Mouse (Mus musculus) kidney, embryonic 16.5 days (tissue): ENCODE results near the gene Ccdc144b. TPM values are rescaled to one million over a fixed set of nuclear protein-coding genes. Genes with fewer than 3 reads are reported as not detected.

Source experiments
- ATAC-seq: fragments of 200-750 bp; cut with Nextera tagmentation; 2 replicates; pipeline ENCODE4 v1.8.0; 2017; ENCODE audit warnings: moderate TSS enrichment; ENCODE audit not compliant: low FRiP score, low TSS enrichment
- H3K27ac ChIP-seq: fragments of 300-500 bp; sonication (generic); 2 replicates; pipeline ENCODE4 v1.5.1; 2014; ENCODE audit warnings: low read length
- H3K27me3 ChIP-seq: fragments of 300-500 bp; sonication (generic); 2 replicates; pipeline ENCODE4 v1.6.1; 2014; ENCODE audit warnings: low read length, control low read depth, mixed read lengths; ENCODE audit not compliant: insufficient read depth
- H3K36me3 ChIP-seq: fragments of 300-500 bp; sonication (generic); 2 replicates; pipeline ENCODE4 v1.6.1; 2014; ENCODE audit warnings: low read length, control low read depth, mixed read lengths; ENCODE audit not compliant: insufficient read depth
- H3K4me1 ChIP-seq: fragments of 300-500 bp; sonication (generic); 2 replicates; pipeline ENCODE4 v1.6.1; 2014; ENCODE audit warnings: low read length, control low read depth, mixed read lengths; ENCODE audit not compliant: insufficient read depth
- H3K4me2 ChIP-seq: fragments of 300-500 bp; sonication (generic); replicated peaks from 2 replicates; pipeline ENCODE4 v1.6.1; 2014; ENCODE audit warnings: low read depth, low read length
- H3K4me3 ChIP-seq: fragments of 300-500 bp; sonication (generic); 2 replicates; pipeline ENCODE4 v1.5.1; 2014; ENCODE audit warnings: mild to moderate bottlenecking, low read length
- H3K9ac ChIP-seq: fragments of 300-500 bp; sonication (generic); replicated peaks from 2 replicates; pipeline ENCODE4 v1.6.1; 2014; ENCODE audit warnings: low read length
- H3K9me3 ChIP-seq: fragments of 300-500 bp; sonication (generic); 2 replicates; pipeline ENCODE4 v1.6.1; 2016; ENCODE audit warnings: low read length, control low read depth
- WGBS: fragments of 180-500 bp; shearing (Covaris S2); extraction: QIAGEN DNeasy Blood & Tissue Kit; methylation state at CpG from one replicate; pipeline ENCODE4 v1.1.7; 2014; 5-methylcytosine and 5-hydroxymethylcytosine counted together
- polyA plus RNA-seq: library from polyadenylated mRNA; unstranded; fragments of >200 nt; fragmentation: Nextera tagmentation; extraction: Ambion mirVana; gene quantifications from 2 replicates; pipeline ENCODE4 v1.2.1, GENCODE M21; 2015

The Ccdc144b gene
- polyA plus RNA-seq, 1 experiment from 2014 or later, result not detected

- Histone ChIP-seq H3K27ac (no peak overlapping the region), H3K9ac (no peak overlapping the region), H3K27me3 (no peaks in the 10 kb centered on the region), H3K36me3 (peaks cover 27% of the 10 kb centered on the region), H3K9me3 (no peaks in the 10 kb centered on the region), H3K4me1 (no peaks in the 10 kb centered on the region), H3K4me2 (no peak overlapping the region), H3K4me3 (no peak overlapping the region)
- 91% methylated on average over 4 of the region's 4 CpGs for WGBS
- no peak for ATAC-seq
These were observed 88.4 kb downstream of the Ccdc144b start for GRCm38 (mm10) chr3:35964928-35965327.

- H3K4me2 ChIP-seq, result no peak overlapping the region
- no peak overlapping the region for H3K9ac ChIP-seq
- WGBS, result 93% methylated on average over 5 of the region's 5 CpGs
- H3K4me1 ChIP-seq, result no peaks in the 10 kb centered on the region
- no peaks in the 10 kb centered on the region for H3K27me3 ChIP-seq
- H3K4me3 ChIP-seq, result no peak overlapping the region
- ATAC-seq, result no peak
- H3K36me3 ChIP-seq, result peaks cover 29% of the 10 kb centered on the region
- H3K27ac ChIP-seq, result no peak overlapping the region
- H3K9me3 ChIP-seq, result no peaks in the 10 kb centered on the region
These were observed 89.4 kb downstream of the Ccdc144b start for GRCm38 (mm10) chr3:35963921-35964320.

GRCm38 (mm10) chr3:35963401-35963800, 89.9 kb downstream of the Ccdc144b start:
- Histone ChIP-seq H3K27me3 (no peaks in the 10 kb centered on the region), H3K27ac (no peak overlapping the region), H3K4me3 (no peak overlapping the region), H3K4me1 (no peaks in the 10 kb centered on the region), H3K9ac (no peak overlapping the region), H3K4me2 (no peak overlapping the region), H3K9me3 (no peaks in the 10 kb centered on the region), H3K36me3 (peaks cover 29% of the 10 kb centered on the region)
- ATAC-seq, result no peak
- WGBS, result 89% methylated on average over 4 of the region's 4 CpGs

GRCm38 (mm10) chr3:35962967-35963366, 90.4 kb downstream of the Ccdc144b start:
- no peaks in the 10 kb centered on the region for H3K4me1 ChIP-seq
- no peak overlapping the region for H3K4me2 ChIP-seq
- H3K27ac ChIP-seq, result no peak overlapping the region
- H3K9ac ChIP-seq, result no peak overlapping the region
- no peaks in the 10 kb centered on the region for H3K27me3 ChIP-seq
- H3K36me3 ChIP-seq, result peaks cover 29% of the 10 kb centered on the region
- ATAC-seq, result no peak
- no peaks in the 10 kb centered on the region for H3K9me3 ChIP-seq
- 93% methylated on average over 5 of the region's 5 CpGs for WGBS
- H3K4me3 ChIP-seq, result no peak overlapping the region

Other genes with a start within 250 kb of the Ccdc144b start
- 90.3 and 90.9 TPM in 2 replicates for gene Dcun1d1, start 116.1 kb downstream of the Ccdc144b start, polyA plus RNA-seq
- 73.7 and 74.8 TPM in 2 replicates for gene Mccc1, start 52.9 kb downstream of the Ccdc144b start, polyA plus RNA-seq
- gene Acad9, start 12.4 kb upstream of the Ccdc144b start, polyA plus RNA-seq, result 88.1 and 98.9 TPM in 2 replicates
- gene D3Ertd254e, start 97.5 kb upstream of the Ccdc144b start, polyA plus RNA-seq, result 8.2 and 9.6 TPM in 2 replicates
- gene Qrfpr, start 168.8 kb upstream of the Ccdc144b start, polyA plus RNA-seq, result not detected in 2 replicates